Mouse (Mus musculus) limb, embryonic 14.5 days (tissue): ENCODE measurements around the gene Recql5. TPM values are rescaled to one million over a fixed set of nuclear protein-coding genes. Genes with fewer than 3 reads are reported as not detected.

Experiments
- ATAC-seq: fragments of 200-750 bp; cut with Nextera tagmentation; 2 replicates; pipeline ENCODE4 v1.8.0; 2017; ENCODE audit warnings: low read depth, moderate number of reproducible peaks, moderate TSS enrichment; ENCODE audit not compliant: low FRiP score
- DNase-seq: peaks from one replicate; pipeline ENCODE4 v3.0.0-alpha.2; 2015; ENCODE audit warnings: low spot score
- H3K27ac ChIP-seq: fragments of 300-500 bp; sonication (generic); replicated peaks from 2 replicates; pipeline ENCODE4 v1.5.1; 2014; ENCODE audit warnings: low read depth, mild to moderate bottlenecking, low read length, moderate library complexity, mixed read lengths
- H3K27me3 ChIP-seq: fragments of 300-500 bp; sonication (generic); 2 replicates; pipeline ENCODE4 v1.6.1; 2014; ENCODE audit warnings: low read length, mixed read lengths; ENCODE audit not compliant: control insufficient read depth, insufficient read depth
- H3K36me3 ChIP-seq: fragments of 300-500 bp; sonication (generic); 2 replicates; pipeline ENCODE4 v1.6.1; 2014; ENCODE audit warnings: mild to moderate bottlenecking, low read length, moderate library complexity, mixed read lengths; ENCODE audit not compliant: control insufficient read depth, insufficient read depth
- H3K4me1 ChIP-seq: fragments of 300-500 bp; sonication (generic); 2 replicates; pipeline ENCODE4 v1.6.1; 2014; ENCODE audit warnings: antibody characterized with exemption, low read length, mixed read lengths; ENCODE audit not compliant: control insufficient read depth, insufficient read depth
- H3K4me2 ChIP-seq: fragments of 300-500 bp; sonication (generic); replicated peaks from 2 replicates; pipeline ENCODE4 v1.6.1; 2014; ENCODE audit warnings: low read depth, mild to moderate bottlenecking, low read length, moderate library complexity; ENCODE audit not compliant: severe bottlenecking
- H3K4me3 ChIP-seq: fragments of 300-500 bp; sonication (generic); replicated peaks from 2 replicates; pipeline ENCODE4 v1.5.1; 2014; ENCODE audit warnings: low read length
- H3K9ac ChIP-seq: fragments of 300-500 bp; sonication (generic); 2 replicates; pipeline ENCODE4 v1.6.1; 2014; ENCODE audit warnings: mild to moderate bottlenecking, low read depth, low read length, moderate library complexity; ENCODE audit not compliant: severe bottlenecking
- H3K9me3 ChIP-seq: fragments of 300-500 bp; sonication (generic); 2 replicates; pipeline ENCODE4 v1.6.1; 2016; ENCODE audit warnings: low read length; ENCODE audit not compliant: control insufficient read depth
- POLR2A ChIP-seq: fragments of 200-500 bp; IDR thresholded peaks from 2 replicates; pipeline ENCODE4 v1.8.0; 2012; ENCODE audit warnings: inconsistent platforms, mild to moderate bottlenecking, moderate library complexity, borderline replicate concordance; ENCODE audit not compliant: insufficient read depth, insufficient read length; ENCODE audit errors: extremely low read depth
- WGBS: fragments of 180-500 bp; shearing (Covaris S2); extraction: QIAGEN DNeasy Blood & Tissue Kit; methylation state at CpG from one replicate; pipeline ENCODE4 v1.1.7; 2014; 5-methylcytosine and 5-hydroxymethylcytosine counted together
- polyA plus RNA-seq, 2 experiments: library from polyadenylated mRNA; depleted of rRNA in 1 of 2; stranded (reverse) in 1 of 2; unstranded in 1 of 2; fragments of >200 nt; fragmentation: Nextera tagmentation in 1 of 2; extraction: Ambion mirVana in 1 of 2; gene quantifications; 2 replicates each; pipeline versions ENCODE4 v1.2.1 to v1.2.3; 2012 to 2014

Recql5 gene
- polyA plus RNA-seq, 2 experiments, result 16.1 to 27.9 TPM

GRCm38 (mm10) chr11:115948316-115948715 is 15.0 kb upstream of the Recql5 start:
- no peak for DNase-seq
- Histone ChIP-seq H3K36me3 (peaks cover 86% of the 10 kb centered on the region), H3K27ac (no peak overlapping the region), H3K9me3 (no peaks in the 10 kb centered on the region), H3K9ac (no peak overlapping the region), H3K4me3 (no peak overlapping the region), H3K4me1 (peaks cover 3% of the 10 kb centered on the region; the same call in 1 of the 2 replicates), H3K4me2 (no peak overlapping the region), H3K27me3 (no peaks in the 10 kb centered on the region)
- ATAC-seq, result no peak
- WGBS, result 90% methylated on average over 9 of the region's 9 CpGs
- no peak for TF ChIP-seq POLR2A

GRCm38 (mm10) chr11:115946221-115946828 is 13.0 kb upstream of the Recql5 start:
- ATAC-seq, result no peak

GRCm38 (mm10) chr11:115945247-115945646 is 12.0 kb upstream of the Recql5 start:
- H3K4me3 ChIP-seq, result no peak overlapping the region
- WGBS, result 77% methylated on average over 8 of the region's 8 CpGs
- no peak overlapping the region for H3K27ac ChIP-seq
- H3K4me1 ChIP-seq, result peaks cover 3% of the 10 kb centered on the region; the same call in 1 of the 2 replicates
- no peaks in the 10 kb centered on the region for H3K9me3 ChIP-seq
- no peak overlapping the region for H3K9ac ChIP-seq
- no peaks in the 10 kb centered on the region for H3K27me3 ChIP-seq
- no peak for ATAC-seq
- peaks cover 86% of the 10 kb centered on the region for H3K36me3 ChIP-seq
- DNase-seq, result no peak
- TF ChIP-seq POLR2A, result no peak
- H3K4me2 ChIP-seq, result no peak overlapping the region

More at GRCm38 (mm10) chr11:115946221-115946828, 13.0 kb upstream of the Recql5 start:
- 83% methylated on average over 9 of the region's 9 CpGs for WGBS
- peaks cover 3% of the 10 kb centered on the region; the same call in 1 of the 2 replicates for H3K4me1 ChIP-seq
- TF ChIP-seq POLR2A, result no peak
- peak overlapping the region; percentile 55; the same call in 1 of the 2 replicates for H3K27ac ChIP-seq
- no peak overlapping the region for H3K4me2 ChIP-seq
- no peak overlapping the region for H3K4me3 ChIP-seq
- no peaks in the 10 kb centered on the region for H3K9me3 ChIP-seq
- no peaks in the 10 kb centered on the region for H3K27me3 ChIP-seq
- peak; percentile 14 for DNase-seq
- no peak overlapping the region for H3K9ac ChIP-seq
- peaks cover 85% of the 10 kb centered on the region for H3K36me3 ChIP-seq

GRCm38 (mm10) chr11:115941980-115942379 is 8.7 kb upstream of the Recql5 start:
- Histone ChIP-seq H3K4me1 (no peaks in the 10 kb centered on the region), H3K9me3 (no peaks in the 10 kb centered on the region), H3K9ac (no peak overlapping the region), H3K4me3 (no peak overlapping the region), H3K27me3 (no peaks in the 10 kb centered on the region), H3K27ac (no peak overlapping the region), H3K4me2 (no peak overlapping the region), H3K36me3 (peaks cover 87% of the 10 kb centered on the region)
- 92% methylated on average over 7 of the region's 7 CpGs for WGBS
- ATAC-seq (no peak), DNase-seq (no peak)
- no peak for TF ChIP-seq POLR2A

GRCm38 (mm10) chr11:115939690-115940329 is 6.5 kb upstream of the Recql5 start:
- no peak overlapping the region for H3K9ac ChIP-seq
- DNase-seq (peak; percentile 71), ATAC-seq (no peak)
- H3K4me2 ChIP-seq, result no peak overlapping the region
- H3K27me3 ChIP-seq, result no peaks in the 10 kb centered on the region
- no peak overlapping the region for H3K27ac ChIP-seq
- H3K4me1 ChIP-seq, result no peaks in the 10 kb centered on the region
- H3K9me3 ChIP-seq, result no peaks in the 10 kb centered on the region
- WGBS, result 37% methylated on average over 6 of the region's 6 CpGs
- peaks cover 83% of the 10 kb centered on the region for H3K36me3 ChIP-seq
- no peak overlapping the region for H3K4me3 ChIP-seq
- TF ChIP-seq POLR2A, result no peak
